In genomic region chr1:111864779-111865165, GRCm38 (mm10) we compare ENCODE assay signal across 8 mouse cellular contexts. TPM values are rescaled to one million over a fixed set of nuclear protein-coding genes. Genes with fewer than 3 reads are reported as not detected.
A peak's percentile ranks its signal among the peaks of the same experiment; 100 is the strongest.
DNase-seq lines count a peak whose midpoint lies in the region; ATAC-seq and TF ChIP-seq lines count a peak whose summit lies in the region.

TSS of gene Dsel (minus strand) at chr1:111864918.

- ATAC-seq in CD4-positive, CD25-positive, alpha-beta regulatory T cell, adult 4 months = peak; percentile 85
- ATAC-seq in heart, embryonic 14.5 days (ENCODE audit: insufficient number of reproducible peaks, insufficient read depth, low FRiP score, low read depth) = peak; percentile 97
- peak; percentile 98 for ATAC-seq in liver, embryonic 11.5 days (replicated peaks; ENCODE audit: low FRiP score)

- peak within 1 kb of the TSS; percentile 95 for H3K27ac ChIP-seq in forebrain, embryonic 10.5 days
- H3K27ac ChIP-seq in heart, embryonic 14.5 days (replicated peaks in 1 of 2; ENCODE audit: control insufficient read depth in 1 of 2, insufficient read depth in 1 of 2, low read depth in 2 of 2, low read length in 2 of 2) = peak within 1 kb of the TSS; percentile 79 to 85
- H3K27ac ChIP-seq in liver, embryonic 11.5 days (ENCODE audit: low read depth, low read length) = peak within 1 kb of the TSS; percentile 61

- H3K4me1 ChIP-seq in forebrain, embryonic 10.5 days = peaks cover 14% of the 10 kb centered on the region
- H3K4me1 ChIP-seq in heart, embryonic 14.5 days (ENCODE audit: control insufficient read depth in 2 of 2, insufficient read depth in 2 of 2, low read length in 2 of 2) = peaks cover 0 to 6% of the 10 kb centered on the region in 2 experiments; a peak in 1 of 4 replicates
- no peaks in the 10 kb centered on the region for H3K4me1 ChIP-seq in liver, embryonic 11.5 days (replicated peaks; ENCODE audit: control insufficient read depth, insufficient read depth, low read length)

- peaks cover 6% of the 10 kb centered on the region; the same call in 1 of the 2 replicates for H3K36me3 ChIP-seq in forebrain, embryonic 10.5 days (replicated peaks)
- H3K36me3 ChIP-seq in heart, embryonic 14.5 days (ENCODE audit: control insufficient read depth, insufficient read depth, low read length) = no peaks in the 10 kb centered on the region
- H3K36me3 ChIP-seq in liver, embryonic 11.5 days (ENCODE audit: control insufficient read depth, insufficient read depth, low read length) = no peaks in the 10 kb centered on the region
- H3K36me3 ChIP-seq in myocyte (ENCODE audit: control insufficient read depth, insufficient read depth) = no peaks in the 10 kb centered on the region

- TF ChIP-seq POLR2A in myocyte (IDR thresholded peaks at IDR 0.05; ENCODE audit: insufficient read length, low read depth) = peak; percentile 77

- H3K9ac ChIP-seq in heart, embryonic 14.5 days (ENCODE audit: low read length) = peak within 1 kb of the TSS; percentile 77
- peak within 1 kb of the TSS; percentile 61 for H3K9ac ChIP-seq in liver, embryonic 11.5 days (ENCODE audit: low read depth, low read length)

- H3ac ChIP-seq in myocyte (ENCODE audit: control insufficient read depth, insufficient read length) = peak within 1 kb of the TSS; percentile 68

- peak within 1 kb of the TSS; percentile 91 for H3K4me2 ChIP-seq in heart, embryonic 14.5 days (ENCODE audit: low read length)
- peak within 1 kb of the TSS; percentile 90 for H3K4me2 ChIP-seq in liver, embryonic 11.5 days
- peak within 1 kb of the TSS; percentile 93 for H3K4me2 ChIP-seq in myocyte (ENCODE audit: low read depth)

- H3K4me3 ChIP-seq in forebrain, embryonic 10.5 days = peak within 1 kb of the TSS; percentile 83
- peak within 1 kb of the TSS; percentile 69 to 71 for H3K4me3 ChIP-seq in heart, embryonic 14.5 days (ENCODE audit: control insufficient read depth in 1 of 2, insufficient read depth in 1 of 2, low read depth in 1 of 2, low read length in 2 of 2)
- peak within 1 kb of the TSS; percentile 65 for H3K4me3 ChIP-seq in liver, embryonic 11.5 days (ENCODE audit: low read depth, low read length)
- H3K4me3 ChIP-seq in myocyte = peak within 1 kb of the TSS; percentile 45

- H3K9me3 ChIP-seq in forebrain, embryonic 10.5 days = no peaks in the 10 kb centered on the region
- H3K9me3 ChIP-seq in heart, embryonic 14.5 days (ENCODE audit: control insufficient read depth, low read length) = no peaks in the 10 kb centered on the region
- no peaks in the 10 kb centered on the region for H3K9me3 ChIP-seq in liver, embryonic 11.5 days (ENCODE audit: control insufficient read depth, low read length)

- DNase-seq in c-Kit-positive CD71-positive TER-119-negative erythroid progenitor cells, embryonic 14.5 days (ENCODE audit: low read depth) = peak; percentile 77
- peak; percentile 92 for DNase-seq in forebrain, embryonic 10.5 days (ENCODE audit: extremely low spot score, low spot score)
- peak; percentile 98 for DNase-seq in kidney, postnatal 10 days
- peak; percentile 92 for DNase-seq in liver, embryonic 11.5 days (ENCODE audit: low spot score)
- peak; percentile 84 to 88 for DNase-seq in spleen, postnatal 4 days (ENCODE audit: low spot score in 2 of 2)

- no peaks in the 10 kb centered on the region for H3K79me2 ChIP-seq in myocyte (ENCODE audit: control insufficient read depth, insufficient read depth)

- WGBS in forebrain, embryonic 10.5 days = under 1% methylated on average over 33 of the region's 33 CpGs
- WGBS in heart, embryonic 14.5 days = under 1% methylated on average over 33 of the region's 33 CpGs
- WGBS in liver, embryonic 11.5 days = under 1% methylated on average over 33 of the region's 33 CpGs

- no peaks in the 10 kb centered on the region for H3K27me3 ChIP-seq in forebrain, embryonic 10.5 days (ENCODE audit: poor library complexity, severe bottlenecking)
- H3K27me3 ChIP-seq in heart, embryonic 14.5 days (ENCODE audit: control insufficient read depth, insufficient read depth, low read length) = no peaks in the 10 kb centered on the region
- H3K27me3 ChIP-seq in liver, embryonic 11.5 days (replicated peaks; ENCODE audit: control insufficient read depth, insufficient read depth, low read length) = no peaks in the 10 kb centered on the region
- no peaks in the 10 kb centered on the region for H3K27me3 ChIP-seq in myocyte (ENCODE audit: control insufficient read depth, insufficient read depth, insufficient read length)

TF ChIP-seq in myocyte, 11 proteins besides CTCF, POLR2A, EP300 and RAD21:
- peak; percentile 68 for TF ChIP-seq POLR2AphosphoS2 (IDR thresholded peaks at IDR 0.05; ENCODE audit: insufficient read length, low read depth)
- TF ChIP-seq MYOD1 (IDR thresholded peaks at IDR 0.05; ENCODE audit: control insufficient read depth in 1 of 3, insufficient read length in 2 of 3, low read depth in 2 of 3) = no peak
- no peak for TF ChIP-seq SRF (IDR thresholded peaks at IDR 0.05; ENCODE audit: control insufficient read depth, insufficient read length, low read depth)

RNA-seq across cellular contexts. Expression of gene Dsel, which starts in this region (rescaled TPM):
- 1 to 10 TPM; 1.7 to 1.8 TPM for polyA plus RNA-seq in CD4-positive, CD25-positive, alpha-beta regulatory T cell, adult 4 months (2017; shearing (Covaris generic))
- 8.5 and 8.6 TPM in 2 replicates for polyA plus RNA-seq in forebrain, embryonic 10.5 days (2016; fragmentation: Nextera tagmentation; extraction: Ambion mirVana)
- 8.0 TPM in 2 replicates for polyA plus RNA-seq in heart, embryonic 14.5 days (2014; fragmentation: Nextera tagmentation; extraction: Ambion mirVana)
- 3.5 and 4.8 TPM in 2 replicates for polyA plus RNA-seq in liver, embryonic 11.5 days (2014; fragmentation: Nextera tagmentation; extraction: Ambion mirVana)
- 1.5 TPM for polyA plus RNA-seq in myocyte (2012; fragmentation: generic; extraction: Trizol)

Comparison
In these comparisons a context has a peak if more than half of its experiments do, and no peak if none do; other contexts are left out.
1. Peak in every context shown above with its lines: DNase-seq, ATAC-seq, H3K4me3 ChIP-seq and H3K27ac ChIP-seq.